Mouse (Mus musculus) forebrain, embryonic 13.5 days (tissue): ENCODE measurements around the gene Gm11037. TPM values are rescaled to one million over a fixed set of nuclear protein-coding genes. Genes with fewer than 3 reads are reported as not detected.
A peak's percentile ranks its signal among the peaks of the same experiment; 100 is the strongest.

Experiments
- ATAC-seq: fragments of 200-750 bp; cut with Nextera tagmentation; 2 replicates; pipeline ENCODE4 v1.8.0; 2017
- H3K27ac ChIP-seq: fragments of 300-500 bp; sonication (generic); 2 replicates; pipeline ENCODE4 v1.5.1; 2015; ENCODE audit warnings: inconsistent platforms, mild to moderate bottlenecking, moderate library complexity
- H3K27me3 ChIP-seq: fragments of 300-500 bp; sonication (generic); 2 replicates; pipeline ENCODE4 v1.6.1; 2015; ENCODE audit warnings: mild to moderate bottlenecking, inconsistent platforms
- H3K36me3 ChIP-seq: fragments of 300-500 bp; sonication (generic); 2 replicates; pipeline ENCODE4 v1.6.1; 2015; ENCODE audit warnings: mild to moderate bottlenecking, inconsistent platforms; ENCODE audit not compliant: poor library complexity, severe bottlenecking
- H3K4me1 ChIP-seq: fragments of 300-500 bp; sonication (generic); 2 replicates; pipeline ENCODE4 v1.6.1; 2015; ENCODE audit warnings: inconsistent platforms
- H3K4me2 ChIP-seq: fragments of 300-500 bp; sonication (generic); 2 replicates; pipeline ENCODE4 v1.6.1; 2015; ENCODE audit warnings: inconsistent platforms, mild to moderate bottlenecking, moderate library complexity
- H3K4me3 ChIP-seq: fragments of 300-500 bp; sonication (generic); 2 replicates; pipeline ENCODE4 v1.5.1; 2015; ENCODE audit warnings: mild to moderate bottlenecking, inconsistent platforms
- H3K9ac ChIP-seq: fragments of 300-500 bp; sonication (generic); 2 replicates; pipeline ENCODE4 v1.6.1; 2015; ENCODE audit warnings: mild to moderate bottlenecking, inconsistent platforms
- H3K9me3 ChIP-seq: fragments of 300-500 bp; sonication (generic); replicated peaks from 2 replicates; pipeline ENCODE4 v1.6.1; 2016; ENCODE audit warnings: inconsistent platforms
- WGBS: fragments of 180-500 bp; shearing (Covaris S2); methylation state at CpG from one replicate; pipeline ENCODE4 v1.1.7; 2015; 5-methylcytosine and 5-hydroxymethylcytosine counted together
- polyA plus RNA-seq: library from polyadenylated mRNA; unstranded; fragments of >200 nt; fragmentation: Nextera tagmentation; extraction: Ambion mirVana; gene quantifications from 2 replicates; pipeline ENCODE4 v1.2.1, GENCODE M21; 2015

The Gm11037 gene
- polyA plus RNA-seq, 1 experiment from 2014 or later = not detected

- Histone ChIP-seq H3K36me3 (peaks cover 22% of the 10 kb centered on the region), H3K4me1 (peaks cover 55% of the 10 kb centered on the region), H3K9me3 (no peaks in the 10 kb centered on the region), H3K4me3 (no peak overlapping the region), H3K27ac (no peak overlapping the region), H3K27me3 (peaks cover 22% of the 10 kb centered on the region), H3K9ac (0 out of 2 replicates have a peak overlapping the region, but pooled peaks have one; percentile 2), H3K4me2 (peak overlapping the region; percentile 95)
- 71% methylated on average over 5 of the region's 5 CpGs for WGBS
- ATAC-seq = no peak
Observed at GRCm38 (mm10) chr2:131176491-131176890, 43.2 kb downstream of the Gm11037 start.

GRCm38 (mm10) chr2:131177932-131178331, 44.6 kb downstream of the Gm11037 start:
- peaks cover 7% of the 10 kb centered on the region for H3K27me3 ChIP-seq
- peaks cover 55% of the 10 kb centered on the region for H3K4me1 ChIP-seq
- H3K27ac ChIP-seq = no peak overlapping the region
- H3K9me3 ChIP-seq = no peaks in the 10 kb centered on the region
- no peak for ATAC-seq
- peak overlapping the region; percentile 91 for H3K4me3 ChIP-seq
- H3K36me3 ChIP-seq = peaks cover 15% of the 10 kb centered on the region; the same call in 1 of the 2 replicates
- peak overlapping the region; percentile 95 for H3K4me2 ChIP-seq
- peak overlapping the region; percentile 98 for H3K9ac ChIP-seq
- 86% methylated on average over 9 of the region's 9 CpGs for WGBS

- H3K4me2 ChIP-seq = peak overlapping the region; percentile 95
- 19% methylated on average over 26 of the region's 26 CpGs for WGBS
- H3K36me3 ChIP-seq = peaks cover 15% of the 10 kb centered on the region; the same call in 1 of the 2 replicates
- H3K4me3 ChIP-seq = peak overlapping the region; percentile 91
- H3K27me3 ChIP-seq = no peaks in the 10 kb centered on the region
- peak overlapping the region; percentile 91; the same call in 1 of the 2 replicates for H3K27ac ChIP-seq
- ATAC-seq = no peak; the same call in 1 of the 2 replicates
- no peaks in the 10 kb centered on the region for H3K9me3 ChIP-seq
- H3K9ac ChIP-seq = peak overlapping the region; percentile 98
- H3K4me1 ChIP-seq = peaks cover 50% of the 10 kb centered on the region
Observed at GRCm38 (mm10) chr2:131178828-131179245, 45.5 kb downstream of the Gm11037 start.

- peak overlapping the region; percentile 91 for H3K4me3 ChIP-seq
- peaks cover 15% of the 10 kb centered on the region; the same call in 1 of the 2 replicates for H3K36me3 ChIP-seq
- peak overlapping the region; percentile 91 for H3K27ac ChIP-seq
- peaks cover 44% of the 10 kb centered on the region for H3K4me1 ChIP-seq
- ATAC-seq = peak; percentile 56
- WGBS = under 1% methylated on average over 57 of the region's 67 CpGs
- H3K9ac ChIP-seq = peak overlapping the region; percentile 98
- no peaks in the 10 kb centered on the region for H3K9me3 ChIP-seq
- H3K4me2 ChIP-seq = peak overlapping the region; percentile 95
- no peaks in the 10 kb centered on the region for H3K27me3 ChIP-seq
Observed at GRCm38 (mm10) chr2:131179246-131179886, 46.1 kb downstream of the Gm11037 start.

GRCm38 (mm10) chr2:131179990-131180587, 46.8 kb downstream of the Gm11037 start, which contains the start of gene Cenpb:
Cenpb (minus strand) TSS chr2:131180067.
- H3K4me3 ChIP-seq = peak within 1 kb of the TSS; percentile 91
- H3K9me3 ChIP-seq = no peaks in the 10 kb centered on the region
- peak; percentile 81 for ATAC-seq
- peak within 1 kb of the TSS; percentile 95 for H3K4me2 ChIP-seq
- peaks cover 39% of the 10 kb centered on the region for H3K4me1 ChIP-seq
- H3K27me3 ChIP-seq = no peaks in the 10 kb centered on the region
- WGBS = 2% methylated on average over 45 of the region's 57 CpGs
- H3K9ac ChIP-seq = peak within 1 kb of the TSS; percentile 98
- peak within 1 kb of the TSS; percentile 91 for H3K27ac ChIP-seq
- peaks cover 15% of the 10 kb centered on the region; the same call in 1 of the 2 replicates for H3K36me3 ChIP-seq

Other genes with a start within 250 kb of the Gm11037 start
- gene 4930402H24Rik, start 227.1 kb upstream of the Gm11037 start, polyA plus RNA-seq = 78.5 and 86.3 TPM in 2 replicates
- 8.4 and 8.9 TPM in 2 replicates for gene Atrn, start 227.0 kb upstream of the Gm11037 start, polyA plus RNA-seq
- gene Gfra4, start 90.4 kb upstream of the Gm11037 start, polyA plus RNA-seq = 10.8 and 14.9 TPM in 2 replicates
- 0.34 and 0.39 TPM in 2 replicates for gene Adam33, start 69.7 kb upstream of the Gm11037 start, polyA plus RNA-seq
- 0.08 TPM in 2 replicates for gene Siglec1, start 46.7 kb upstream of the Gm11037 start, polyA plus RNA-seq
- 2.4 and 3.3 TPM in 2 replicates for gene Hspa12b, start 6.2 kb upstream of the Gm11037 start, polyA plus RNA-seq
- gene 1700037H04Rik, start 26.6 kb downstream of the Gm11037 start, polyA plus RNA-seq = 97.1 and 99.3 TPM in 2 replicates
- gene Cenpb, start 46.6 kb downstream of the Gm11037 start, polyA plus RNA-seq = 14.8 and 15.3 TPM in 2 replicates
- 52.0 and 59.7 TPM in 2 replicates for gene Cdc25b, start 53.5 kb downstream of the Gm11037 start, polyA plus RNA-seq
- gene Spef1, start 53.8 kb downstream of the Gm11037 start, polyA plus RNA-seq = 12.5 and 12.6 TPM in 2 replicates
- 31.3 and 32.4 TPM in 2 replicates for gene Ap5s1, start 73.6 kb downstream of the Gm11037 start, polyA plus RNA-seq
- 8.1 and 9.6 TPM in 2 replicates for gene Mavs, start 100.6 kb downstream of the Gm11037 start, polyA plus RNA-seq
- gene Pank2, start 129.0 kb downstream of the Gm11037 start, polyA plus RNA-seq = 34.3 and 42.6 TPM in 2 replicates
- gene Rnf24, start 219.4 kb downstream of the Gm11037 start, polyA plus RNA-seq = 14.6 and 15.5 TPM in 2 replicates